Mouse (Mus musculus): ENCODE results near the gene Cd207. TPM values are rescaled to one million over a fixed set of nuclear protein-coding genes. Genes with fewer than 3 reads are reported as not detected.
"Not testable (repeated sequence)": the region's sequence is repeated elsewhere in the genome, so short reads cannot be mapped to it uniquely, and the experiment has no call there.

Cd207 gene
- total and polyA plus RNA-seq, 3 experiments: 0.86 to 1.6 (median 1.1) TPM

GRCm38 (mm10) chr6:83665009-83665408 is 12.6 kb downstream of the Cd207 start:
- Histone ChIP-seq H3K27me3 (ENCODE audit: control insufficient read depth, insufficient read depth, low read length) (no peaks in the 10 kb centered on the region), H3K9ac (ENCODE audit: low read depth, low read length) (no peak overlapping the region), H3K79me2 (replicated peaks; ENCODE audit: control insufficient read depth, insufficient read depth, low read length) (no peaks in the 10 kb centered on the region), H3K4me1 (ENCODE audit: control insufficient read depth, insufficient read depth, low read length) (no peaks in the 10 kb centered on the region), H3K27ac (no peak overlapping the region), H3K4me3 (no peak overlapping the region), H3K36me3 (ENCODE audit: control insufficient read depth, insufficient read depth, low read length) (no peaks in the 10 kb centered on the region)
- WGBS: 85% methylated on average over 2 of the region's 2 CpGs
- intact Hi-C loops (cut with DNase I): no loop called here
- TF ChIP-seq POLR2A (IDR thresholded peaks at IDR 0.05; ENCODE audit: insufficient read depth, low read depth, low read length): no peak
- no peak for TF ChIP-seq EP300 (IDR thresholded peaks at IDR 0.05; ENCODE audit: insufficient read depth, low read depth, low read length)
- TF ChIP-seq CTCF (IDR thresholded peaks at IDR 0.05): no peak
- DNase-seq: no peak

DNA sequence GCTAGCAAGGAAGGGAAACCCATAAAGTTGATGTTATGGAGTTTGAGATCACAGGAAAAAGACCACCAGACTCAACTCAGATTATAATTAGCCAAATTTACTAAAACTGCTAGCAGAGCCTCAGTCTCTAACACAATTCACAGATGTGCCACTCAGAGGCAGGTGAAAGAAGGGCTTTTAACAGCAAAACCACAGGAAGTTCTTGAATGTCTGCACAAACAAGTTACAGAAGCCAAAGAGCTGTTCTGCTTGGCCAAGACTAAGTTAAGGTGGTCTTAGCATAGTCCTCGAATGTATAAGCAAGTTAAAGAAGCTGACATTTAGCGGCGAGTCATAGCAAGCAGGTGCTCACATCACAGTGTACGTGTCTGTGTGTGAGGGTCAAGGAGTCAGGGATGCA is 16.8 kb downstream of the Cd207 start:
- no peak for DNase-seq
- intact Hi-C loops (cut with DNase I): no loop called here
- 59% methylated on average over 4 of the region's 4 CpGs for WGBS
- TF ChIP-seq EP300 (IDR thresholded peaks at IDR 0.05; ENCODE audit: insufficient read depth, low read depth, low read length) (no peak), CTCF (IDR thresholded peaks at IDR 0.05) (no peak), POLR2A (IDR thresholded peaks at IDR 0.05; ENCODE audit: insufficient read depth, low read depth, low read length) (no peak)
- Histone ChIP-seq H3K27me3 (ENCODE audit: control insufficient read depth, insufficient read depth, low read length) (no peaks in the 10 kb centered on the region), H3K36me3 (ENCODE audit: control insufficient read depth, insufficient read depth, low read length) (no peaks in the 10 kb centered on the region), H3K9ac (ENCODE audit: low read depth, low read length) (no peak overlapping the region), H3K79me2 (replicated peaks; ENCODE audit: control insufficient read depth, insufficient read depth, low read length) (no peaks in the 10 kb centered on the region), H3K4me1 (ENCODE audit: control insufficient read depth, insufficient read depth, low read length) (no peaks in the 10 kb centered on the region), H3K27ac (no peak overlapping the region), H3K4me3 (no peak overlapping the region)

- H3K36me3 ChIP-seq (ENCODE audit: control insufficient read depth, insufficient read depth, low read length): no peaks in the 10 kb centered on the region
- no peak for DNase-seq
- H3K27me3 ChIP-seq (ENCODE audit: control insufficient read depth, insufficient read depth, low read length): no peaks in the 10 kb centered on the region
- H3K4me3 ChIP-seq: no peak within 1 kb of the TSS
- 97% methylated on average over 2 of the region's 2 CpGs for WGBS
- no peak within 1 kb of the TSS for H3K27ac ChIP-seq
- H3K9ac ChIP-seq (ENCODE audit: low read depth, low read length): no peak within 1 kb of the TSS
- TF ChIP-seq POLR2A (IDR thresholded peaks at IDR 0.05; ENCODE audit: insufficient read depth, low read depth, low read length) (no peak), CTCF (IDR thresholded peaks at IDR 0.05) (no peak), EP300 (IDR thresholded peaks at IDR 0.05; ENCODE audit: insufficient read depth, low read depth, low read length) (no peak)
- no peaks in the 10 kb centered on the region for H3K79me2 ChIP-seq (replicated peaks; ENCODE audit: control insufficient read depth, insufficient read depth, low read length)
- no peaks in the 10 kb centered on the region for H3K4me1 ChIP-seq (ENCODE audit: control insufficient read depth, insufficient read depth, low read length)
- intact Hi-C loops (cut with DNase I): no loop called here
These were observed 21.6 kb downstream of the Cd207 start, which contains the start of gene Clec4f for GRCm38 (mm10) chr6:83656087-83656486. TSS of gene Clec4f (minus strand) at chr6:83656187.

DNA sequence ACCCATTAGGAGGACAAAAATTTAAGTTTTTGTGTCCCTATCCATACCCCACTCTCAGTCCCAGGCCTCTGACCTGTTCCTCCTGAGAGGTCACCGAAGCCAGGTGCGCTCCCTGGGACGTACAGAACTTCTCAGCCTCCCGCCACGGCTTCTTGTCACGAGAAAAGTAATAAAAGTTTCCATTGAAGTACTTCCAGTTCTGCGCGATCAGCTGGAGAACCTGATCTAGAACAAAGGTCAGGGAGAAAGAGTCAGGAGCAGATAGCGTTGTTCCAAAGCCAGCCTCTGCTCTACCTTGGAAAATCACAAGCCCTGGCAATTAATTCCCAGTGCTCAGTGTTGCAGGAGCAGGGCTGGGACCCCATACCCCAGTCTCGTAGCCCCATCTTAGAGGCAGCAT is 30.9 kb downstream of the Cd207 start:
- Histone ChIP-seq H3K36me3 (ENCODE audit: control insufficient read depth, insufficient read depth, low read length) (no peaks in the 10 kb centered on the region), H3K27ac (no peak overlapping the region), H3K27me3 (ENCODE audit: control insufficient read depth, insufficient read depth, low read length) (no peaks in the 10 kb centered on the region), H3K4me3 (no peak overlapping the region), H3K79me2 (replicated peaks; ENCODE audit: control insufficient read depth, insufficient read depth, low read length) (no peaks in the 10 kb centered on the region), H3K9ac (ENCODE audit: low read depth, low read length) (no peak overlapping the region), H3K4me1 (ENCODE audit: control insufficient read depth, insufficient read depth, low read length) (no peaks in the 10 kb centered on the region)
- no peak for DNase-seq
- 74% methylated on average over 10 of the region's 10 CpGs for WGBS
- intact Hi-C loops (cut with DNase I): no loop called here
- no peak for TF ChIP-seq CTCF (IDR thresholded peaks at IDR 0.05)
- no peak for TF ChIP-seq EP300 (IDR thresholded peaks at IDR 0.05; ENCODE audit: insufficient read depth, low read depth, low read length)
- no peak for TF ChIP-seq POLR2A (IDR thresholded peaks at IDR 0.05; ENCODE audit: insufficient read depth, low read depth, low read length)

DNA sequence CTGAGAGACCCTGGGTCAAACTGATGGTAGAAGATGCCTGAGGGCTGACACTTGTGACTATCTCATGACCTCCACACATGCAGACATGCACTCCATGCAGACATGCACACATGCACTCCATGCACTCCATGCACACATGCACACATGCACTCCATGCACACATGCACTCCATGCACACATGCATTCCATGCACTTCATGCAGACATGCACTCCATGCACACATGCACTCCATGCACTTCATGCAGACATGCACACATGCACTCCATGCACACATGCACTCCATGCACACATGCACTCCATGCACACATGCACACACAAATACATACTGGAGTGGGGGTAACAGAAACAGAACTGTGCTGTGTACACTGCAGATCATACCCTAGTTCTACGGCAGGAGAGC is 42.3 kb downstream of the Cd207 start:
- Histone ChIP-seq H3K27ac (no peak overlapping the region), H3K9ac (ENCODE audit: low read depth, low read length) (no peak overlapping the region), H3K79me2 (replicated peaks; ENCODE audit: control insufficient read depth, insufficient read depth, low read length) (no peaks in the 10 kb centered on the region), H3K27me3 (ENCODE audit: control insufficient read depth, insufficient read depth, low read length) (0 out of 2 replicates have a peak, but pooled peaks cover 2% of the 10 kb centered on the region), H3K36me3 (ENCODE audit: control insufficient read depth, insufficient read depth, low read length) (no peaks in the 10 kb centered on the region), H3K4me1 (ENCODE audit: control insufficient read depth, insufficient read depth, low read length) (no peaks in the 10 kb centered on the region), H3K4me3 (no peak overlapping the region)
- TF ChIP-seq EP300 (IDR thresholded peaks at IDR 0.05; ENCODE audit: insufficient read depth, low read depth, low read length): no peak
- no peak for TF ChIP-seq CTCF (IDR thresholded peaks at IDR 0.05)
- no peak for TF ChIP-seq POLR2A (IDR thresholded peaks at IDR 0.05; ENCODE audit: insufficient read depth, low read depth, low read length)
- WGBS: 84% methylated on average over 1 of the region's 1 CpGs
- intact Hi-C loops (cut with DNase I): no loop called here
- DNase-seq: no peak

DNA sequence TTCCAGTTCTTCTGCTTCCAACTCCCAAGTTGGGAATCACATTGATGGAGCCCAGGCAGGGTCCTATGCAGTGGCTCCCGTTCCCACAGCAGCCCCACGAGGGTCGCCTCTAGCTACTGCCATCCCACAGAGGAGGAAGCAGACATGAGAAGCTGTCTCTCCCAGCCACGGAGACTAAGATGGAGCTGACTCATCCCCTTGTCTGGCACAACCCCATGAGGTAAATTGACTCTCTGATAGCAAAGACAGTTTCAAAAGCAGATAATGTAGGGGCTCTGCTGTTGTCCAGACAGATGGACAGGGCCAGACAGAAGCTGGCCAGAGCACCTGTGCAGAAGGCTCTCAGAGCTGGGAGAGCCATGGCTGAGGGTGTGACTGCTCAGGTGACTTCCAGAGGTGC is 43.0 kb downstream of the Cd207 start:
- H3K36me3 ChIP-seq (ENCODE audit: control insufficient read depth, insufficient read depth, low read length); intact Hi-C loops (cut with DNase I); H3K4me1 ChIP-seq (ENCODE audit: control insufficient read depth, insufficient read depth, low read length); DNase-seq; H3K27me3 ChIP-seq (ENCODE audit: control insufficient read depth, insufficient read depth, low read length); H3K4me3 ChIP-seq; H3K79me2 ChIP-seq (replicated peaks; ENCODE audit: control insufficient read depth, insufficient read depth, low read length); H3K27ac ChIP-seq; H3K9ac ChIP-seq (ENCODE audit: low read depth, low read length): not testable (repeated sequence)
- 38% methylated on average over 4 of the region's 4 CpGs for WGBS

GRCm38 (mm10) chr6:83634106-83634505 is 43.6 kb downstream of the Cd207 start:
- H3K4me3 ChIP-seq, H3K27ac ChIP-seq: not testable (repeated sequence)

More at GRCm38 (mm10) chr6:83634106-83634505, 43.6 kb downstream of the Cd207 start:
- 37% methylated on average over 5 of the region's 5 CpGs for WGBS
- H3K9ac ChIP-seq (ENCODE audit: low read depth, low read length); H3K79me2 ChIP-seq (replicated peaks; ENCODE audit: control insufficient read depth, insufficient read depth, low read length); H3K36me3 ChIP-seq (ENCODE audit: control insufficient read depth, insufficient read depth, low read length); H3K4me1 ChIP-seq (ENCODE audit: control insufficient read depth, insufficient read depth, low read length); intact Hi-C loops (cut with DNase I); H3K27me3 ChIP-seq (ENCODE audit: control insufficient read depth, insufficient read depth, low read length); DNase-seq: not testable (repeated sequence)

Data from heart, adult 2 months (tissue).